Mouse (Mus musculus) G1E (cell line): ENCODE measurements around the gene Mlf2. TPM values are rescaled to one million over a fixed set of nuclear protein-coding genes. Genes with fewer than 3 reads are reported as not detected.
"Not testable (repeated sequence)": the region's sequence is repeated elsewhere in the genome, so short reads cannot be mapped to it uniquely, and the experiment has no call there.

Experiments
- ATAC-seq: 2 replicates; pipeline ENCODE4 v1.8.0; 2016; ENCODE audit warnings: mild to moderate bottlenecking; ENCODE audit not compliant: insufficient number of reproducible peaks, poor library complexity, low FRiP score, severe bottlenecking; ENCODE audit errors: extremely low read depth
- DNase-seq: peaks from one replicate; pipeline ENCODE4 v3.0.0; 2012; ENCODE audit warnings: low spot score
- H3K27me3 ChIP-seq: 2 replicates; pipeline ENCODE4 v1.6.1; 2012; ENCODE audit warnings: mild to moderate bottlenecking, low read length, inconsistent platforms; ENCODE audit not compliant: insufficient read depth
- H3K36me3 ChIP-seq: replicated peaks from 2 replicates; pipeline ENCODE3; 2012; ENCODE audit warnings: mild to moderate bottlenecking, inconsistent platforms
- H3K4me1 ChIP-seq: 2 replicates; pipeline ENCODE4 v1.6.1; 2012; ENCODE audit warnings: low read depth, low read length, inconsistent platforms, mixed read lengths; ENCODE audit not compliant: insufficient read depth
- H3K4me3 ChIP-seq: 2 replicates; pipeline ENCODE4 v1.5.1; 2012; ENCODE audit warnings: low read depth, mild to moderate bottlenecking, inconsistent platforms, low read length, moderate library complexity, mixed read lengths
- H3K9me3 ChIP-seq: replicated peaks from 2 replicates; pipeline ENCODE4 v1.6.1; 2012; ENCODE audit warnings: inconsistent platforms
- CTCF ChIP-seq: IDR thresholded peaks from 2 replicates; pipeline ENCODE4 v1.5.1; 2012; ENCODE audit warnings: low read depth, low read length, inconsistent platforms, mixed read lengths
- GATA1 ChIP-seq: IDR thresholded peaks from 2 replicates; pipeline ENCODE4 v1.6.1; 2012; ENCODE audit warnings: borderline replicate concordance, low read length, inconsistent platforms, mixed read lengths
- GATA2 ChIP-seq: IDR thresholded peaks from 2 replicates; pipeline ENCODE4 v1.6.1; 2012; ENCODE audit warnings: low read depth, low read length, inconsistent platforms, borderline replicate concordance
- POLR2AphosphoS5 ChIP-seq: IDR thresholded peaks from 2 replicates; pipeline ENCODE4 v1.6.1; 2012; ENCODE audit warnings: low read depth, low read length, inconsistent platforms; ENCODE audit not compliant: insufficient replicate concordance
- TAL1 ChIP-seq: conservative IDR thresholded peaks from 2 replicates; pipeline ENCODE4 v1.6.1; 2012; ENCODE audit warnings: low read depth, low read length, inconsistent platforms, mixed read lengths
- polyA plus RNA-seq: library from polyadenylated mRNA; stranded (reverse); fragments of >175 nt; gene quantifications from 2 replicates; pipeline ENCODE4 v1.2.3, GENCODE M21; 2012
- total RNA-seq, 2 experiments: library from RNA; stranded (forward) in 1 of 2; stranded (reverse) in 1 of 2; fragments of 200-1000 nt in 1 of 2; fragments of >200 nt in 1 of 2; fragmentation: Nextera tagmentation in 1 of 2; gene quantifications; 2 replicates each; pipeline ENCODE4 v1.2.3; 2014 to 2017

Gene Mlf2
- total and polyA plus RNA-seq, 3 experiments = 86.5 to 269 (median 180) TPM

DNA sequence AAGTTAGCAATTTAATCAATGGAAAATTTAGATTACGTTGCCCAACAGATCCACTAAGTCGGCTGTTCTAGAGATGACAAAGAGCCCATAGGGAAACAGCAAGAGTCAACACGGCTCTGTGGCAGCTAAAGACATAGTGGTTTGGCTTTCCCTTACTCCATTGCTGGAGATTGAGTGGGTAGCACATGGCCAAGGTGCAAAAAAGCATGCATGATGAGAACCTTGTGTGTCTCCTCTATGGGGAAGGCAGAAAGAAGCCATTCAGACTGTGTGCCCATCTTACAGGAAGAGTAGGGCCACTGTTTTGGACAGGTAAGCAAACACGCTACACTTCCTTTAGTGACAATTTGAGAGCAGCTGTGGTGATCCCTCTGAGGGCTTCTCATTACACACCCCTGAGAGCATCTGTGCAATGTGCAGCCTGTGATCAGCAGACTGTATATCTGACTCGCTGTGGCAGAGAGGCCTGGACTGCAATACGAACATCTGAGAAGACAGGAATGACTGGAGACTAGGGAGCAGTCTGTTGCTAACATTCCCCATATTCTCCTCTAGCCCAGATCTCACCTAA is 42.5 kb upstream of the Mlf2 start:
- no peak for DNase-seq
- no peaks in the 10 kb centered on the region for H3K9me3 ChIP-seq
- H3K4me1 ChIP-seq = no peaks in the 10 kb centered on the region
- ATAC-seq = no peak
- H3K4me3 ChIP-seq = no peak overlapping the region
- TF ChIP-seq GATA1 (no peak), CTCF (no peak), POLR2AphosphoS5 (no peak), GATA2 (no peak), TAL1 (no peak)
- H3K27me3 ChIP-seq = peaks cover 34% of the 10 kb centered on the region
- no peaks in the 10 kb centered on the region for H3K36me3 ChIP-seq

DNA sequence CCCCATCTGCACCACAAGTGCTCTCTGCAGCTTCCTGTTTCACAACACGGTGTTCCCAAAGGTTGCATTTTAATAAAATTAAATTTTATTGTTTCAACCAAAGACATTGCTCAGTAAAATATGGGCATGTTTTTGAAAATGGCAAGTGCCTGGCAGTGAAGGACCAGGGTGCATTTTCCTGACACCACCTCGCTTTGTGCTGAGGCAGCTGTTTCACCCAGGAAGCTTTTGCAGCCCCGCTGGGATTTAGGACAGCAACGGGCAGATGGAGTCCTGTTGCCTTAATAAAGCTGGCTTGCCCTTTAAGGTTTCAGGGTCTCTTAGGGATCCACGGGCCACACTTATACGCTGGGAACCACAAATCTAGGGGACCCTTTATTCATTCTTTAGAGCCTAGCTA is 40.2 kb upstream of the Mlf2 start:
- Histone ChIP-seq H3K36me3 (no peaks in the 10 kb centered on the region), H3K27me3 (peaks cover 18% of the 10 kb centered on the region), H3K4me1 (no peaks in the 10 kb centered on the region), H3K4me3 (no peak overlapping the region), H3K9me3 (no peaks in the 10 kb centered on the region)
- TF ChIP-seq CTCF (no peak), POLR2AphosphoS5 (no peak), GATA2 (no peak), TAL1 (no peak), GATA1 (no peak)
- DNase-seq (no peak), ATAC-seq (no peak)

DNA sequence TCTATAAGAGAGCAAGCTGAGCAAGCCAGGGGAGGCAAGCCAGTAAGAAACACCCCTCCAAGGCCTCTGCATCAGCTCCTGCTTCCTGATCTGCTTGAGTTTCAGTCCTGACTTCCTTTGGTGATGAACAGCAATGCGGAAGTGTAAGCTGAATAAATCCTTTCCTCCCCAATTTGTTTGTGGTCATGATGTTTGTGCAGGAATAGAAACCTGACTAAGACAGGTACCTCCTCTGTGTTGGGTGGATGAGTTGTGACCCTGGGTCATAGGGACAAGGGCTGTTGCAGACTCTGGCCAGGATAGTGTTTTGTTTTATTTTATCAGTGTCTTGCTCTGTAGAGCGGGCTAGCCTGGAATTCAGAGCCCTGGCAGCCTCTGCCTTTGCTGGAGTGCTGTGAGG is 37.1 kb upstream of the Mlf2 start:
- ATAC-seq, H3K4me1 ChIP-seq, H3K36me3 ChIP-seq, H3K4me3 ChIP-seq, DNase-seq, H3K9me3 ChIP-seq: not testable (repeated sequence)
- H3K27me3 ChIP-seq = peaks cover 10% of the 10 kb centered on the region; the same call in 1 of the 2 replicates

DNA sequence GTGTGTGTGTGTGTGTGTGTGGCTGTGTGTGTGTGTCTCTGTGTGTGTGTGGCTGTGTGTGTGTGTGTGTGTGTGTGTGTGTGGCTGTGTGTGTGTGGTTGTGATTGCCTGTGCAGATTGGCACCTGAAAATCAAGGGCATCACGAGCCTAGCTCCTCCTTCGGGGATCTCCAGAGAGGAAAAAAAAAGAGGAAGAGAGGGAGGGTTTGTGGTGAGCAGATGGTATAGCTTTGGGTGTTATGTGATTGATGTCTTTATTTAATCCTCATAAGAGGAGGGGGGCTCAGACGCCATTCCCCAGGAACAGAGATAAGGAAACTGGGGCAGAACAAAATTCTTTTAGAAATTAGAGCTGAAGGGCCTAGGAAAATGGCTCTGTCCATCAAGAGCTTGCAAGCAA is 32.8 kb upstream of the Mlf2 start:
- Histone ChIP-seq H3K9me3 (no peaks in the 10 kb centered on the region), H3K4me1 (no peaks in the 10 kb centered on the region), H3K4me3 (no peak overlapping the region), H3K27me3 (peaks cover 28% of the 10 kb centered on the region), H3K36me3 (no peaks in the 10 kb centered on the region)
- DNase-seq (no peak), ATAC-seq (no peak)
- TF ChIP-seq TAL1 (no peak), CTCF (no peak), GATA2 (no peak), POLR2AphosphoS5 (no peak), GATA1 (no peak)

DNA sequence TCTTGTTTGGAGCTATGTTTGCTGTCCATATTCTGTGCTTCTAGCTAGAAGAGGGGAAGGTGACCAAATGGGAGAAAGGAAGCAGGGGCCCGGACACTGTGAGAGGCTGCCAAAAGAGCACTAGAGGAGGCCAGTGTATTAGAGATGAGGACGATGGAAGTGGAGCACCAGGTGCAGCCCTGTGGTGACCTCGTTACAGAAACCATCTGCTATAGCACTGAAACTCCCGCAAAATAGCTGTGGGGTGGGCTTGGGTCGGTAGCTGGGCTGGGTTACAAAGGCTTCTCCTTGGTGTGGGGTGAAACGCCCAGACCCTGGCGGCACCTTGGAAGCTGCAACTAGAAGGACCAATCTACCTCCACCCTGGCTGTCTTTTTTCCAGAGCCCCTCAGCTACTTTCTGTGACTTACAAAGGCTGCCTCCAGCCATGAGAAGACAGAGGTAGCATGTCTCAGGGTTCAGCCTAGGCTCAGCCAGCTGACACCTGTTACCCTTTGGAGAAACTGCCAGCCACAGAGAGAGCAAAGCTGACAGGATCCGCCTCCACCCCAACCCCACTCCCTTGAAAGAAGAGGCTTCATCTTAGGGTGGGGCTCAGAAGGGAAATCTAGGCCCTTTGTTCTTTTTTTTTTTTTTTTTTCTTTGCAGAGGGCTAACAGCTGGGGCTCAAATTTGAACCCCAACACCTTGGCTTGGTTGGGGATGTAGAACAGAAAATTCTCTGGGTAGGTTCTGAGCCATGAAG is 31.0 kb upstream of the Mlf2 start:
- Histone ChIP-seq H3K4me1 (peaks cover 11% of the 10 kb centered on the region), H3K4me3 (no peak overlapping the region), H3K36me3 (no peaks in the 10 kb centered on the region), H3K27me3 (peaks cover 29% of the 10 kb centered on the region), H3K9me3 (no peaks in the 10 kb centered on the region)
- TF ChIP-seq GATA1 = no peak
- ATAC-seq (no peak), DNase-seq (no peak)

DNA sequence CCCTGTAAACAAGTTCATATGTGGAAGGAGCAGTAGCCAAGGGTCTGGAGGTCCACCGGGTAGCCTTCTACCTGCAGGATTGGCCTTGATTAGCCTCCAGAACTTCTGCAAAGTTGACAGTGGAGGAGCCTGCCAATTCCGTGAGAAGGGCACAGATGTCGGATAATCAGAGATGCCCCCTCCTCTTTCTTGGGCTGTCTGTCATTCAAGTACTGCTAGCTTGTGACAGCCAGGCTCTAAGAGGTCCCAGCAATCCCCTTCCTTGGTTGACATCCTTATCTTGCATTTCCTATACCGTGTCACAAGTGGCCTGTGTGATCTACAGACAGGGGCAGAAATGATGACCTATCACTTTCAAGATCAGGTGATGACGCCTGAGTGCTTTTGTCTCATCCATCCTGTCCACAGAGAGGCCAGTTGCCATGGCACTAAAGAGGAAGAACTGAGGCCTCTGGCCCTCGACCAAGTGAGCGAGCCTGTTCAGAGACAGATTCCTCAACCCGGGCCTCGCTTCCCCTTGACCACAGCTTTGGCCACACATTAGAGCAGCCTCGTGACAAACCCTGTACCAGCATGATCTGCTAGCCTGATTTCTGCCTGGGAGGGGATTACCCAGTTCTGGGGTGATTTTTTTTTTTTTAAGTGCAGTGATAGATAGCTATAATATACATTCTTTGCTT is 30.2 kb upstream of the Mlf2 start:
- Histone ChIP-seq H3K9me3 (no peaks in the 10 kb centered on the region), H3K27me3 (peaks cover 33% of the 10 kb centered on the region), H3K36me3 (no peaks in the 10 kb centered on the region), H3K4me3 (no peak overlapping the region), H3K4me1 (peaks cover 11% of the 10 kb centered on the region)
- no peak for DNase-seq
- ATAC-seq = 0 out of 2 replicates have a peak, but pooled peaks have one; percentile 9
- TF ChIP-seq GATA1 = no peak
- no peak for TF ChIP-seq POLR2AphosphoS5
- no peak for TF ChIP-seq TAL1
- TF ChIP-seq CTCF = no peak
- TF ChIP-seq GATA2 = no peak

DNA sequence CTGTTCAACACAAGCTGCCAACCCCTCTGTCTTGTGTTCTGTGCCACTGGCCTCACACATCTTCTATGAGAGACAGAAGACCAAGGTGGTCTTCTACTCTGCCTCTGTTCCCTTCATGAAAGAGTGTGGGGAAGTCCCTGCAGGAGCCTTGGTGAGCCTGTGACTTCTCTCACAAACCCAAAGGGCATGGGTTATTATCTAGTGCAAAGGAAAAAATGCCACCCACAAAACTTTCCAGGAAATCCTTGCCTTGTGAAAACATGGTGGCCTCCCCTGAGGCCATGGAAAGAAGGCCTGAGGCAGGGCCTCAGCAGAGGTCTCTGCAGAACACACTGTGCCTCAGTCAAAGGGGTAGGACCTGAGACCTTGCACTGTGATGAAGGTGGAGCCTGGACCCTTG is 29.3 kb upstream of the Mlf2 start:
- ATAC-seq = no peak
- Histone ChIP-seq H3K4me3 (no peak overlapping the region), H3K27me3 (peaks cover 36% of the 10 kb centered on the region), H3K9me3 (no peaks in the 10 kb centered on the region), H3K36me3 (no peaks in the 10 kb centered on the region), H3K4me1 (peaks cover 11% of the 10 kb centered on the region)
- DNase-seq = no peak
- TF ChIP-seq GATA2 (no peak), GATA1 (no peak), POLR2AphosphoS5 (no peak), CTCF (no peak), TAL1 (no peak)
